Mouse (Mus musculus) layer of hippocampus, postnatal 14 days (tissue): Measurements from ENCODE around the gene Snurf. TPM values are rescaled to one million over a fixed set of nuclear protein-coding genes. Genes with fewer than 3 reads are reported as not detected.

Source experiments
- DNase-seq, 2 experiments: peaks; one replicate each; pipeline ENCODE4 v3.0.0; 2021 to 2022; ENCODE audit warnings: low spot score in 2 of 2, mixed read lengths in 1 of 2
- long read RNA-seq, 2 experiments: library from polyadenylated mRNA; stranded (forward); transcript quantifications; one replicate each; pipeline ENCODE4 v2.0.0; 2021
- total RNA-seq, 2 experiments: library from RNA; stranded (reverse); gene quantifications; 2 replicates each; pipeline ENCODE4 v1.2.3; 2021

The Snurf gene
- total RNA-seq: 1,000 to 10,000 TPM; 2,307 to 2,496 TPM
- long read RNA-seq, experiment 1: 0 reads
- long read RNA-seq, experiment 2: 0 reads

DNA sequence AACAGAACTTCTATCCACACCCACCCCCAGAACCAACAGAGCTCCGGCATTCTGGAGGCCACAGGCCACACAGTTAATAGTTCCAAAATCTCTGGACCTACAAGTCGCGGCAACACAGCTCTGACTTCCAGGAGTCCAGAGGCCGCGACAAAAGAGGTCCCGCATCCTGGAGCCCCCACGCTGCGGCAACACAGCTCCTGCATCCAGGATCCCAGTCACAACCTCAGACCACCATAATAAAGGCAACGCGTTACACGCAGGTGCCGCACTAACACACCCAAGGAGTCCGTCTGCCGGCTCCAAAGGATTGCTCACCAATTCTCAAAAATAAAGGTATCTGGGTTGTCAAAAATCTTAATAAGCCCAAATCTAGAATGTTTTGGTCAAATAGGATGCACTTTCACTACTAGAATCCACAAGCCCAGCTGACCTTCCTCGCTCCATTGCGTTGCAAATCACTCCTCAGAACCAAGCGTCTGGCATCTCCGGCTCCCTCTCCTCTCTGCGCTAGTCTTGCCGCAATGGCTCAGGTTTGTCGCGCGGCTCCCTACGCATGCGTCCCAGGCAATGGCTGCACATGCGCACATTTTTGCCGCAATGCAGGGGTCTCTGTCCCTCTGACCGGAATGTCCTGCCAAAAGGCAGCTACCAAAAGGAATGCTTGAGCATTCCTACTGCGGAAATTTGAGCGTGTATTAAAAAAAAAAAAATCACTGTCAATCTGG, at the start of gene Snurf, which contains the start of gene Gm38393:
Gene Snurf, minus strand, starts transcription at position 444 of the 725 bp plus-strand sequence.
Gene Gm38393, minus strand, starts transcription at position 459 of the 725 bp plus-strand sequence.
- peak; percentile 63 to 84 for DNase-seq

DNA sequence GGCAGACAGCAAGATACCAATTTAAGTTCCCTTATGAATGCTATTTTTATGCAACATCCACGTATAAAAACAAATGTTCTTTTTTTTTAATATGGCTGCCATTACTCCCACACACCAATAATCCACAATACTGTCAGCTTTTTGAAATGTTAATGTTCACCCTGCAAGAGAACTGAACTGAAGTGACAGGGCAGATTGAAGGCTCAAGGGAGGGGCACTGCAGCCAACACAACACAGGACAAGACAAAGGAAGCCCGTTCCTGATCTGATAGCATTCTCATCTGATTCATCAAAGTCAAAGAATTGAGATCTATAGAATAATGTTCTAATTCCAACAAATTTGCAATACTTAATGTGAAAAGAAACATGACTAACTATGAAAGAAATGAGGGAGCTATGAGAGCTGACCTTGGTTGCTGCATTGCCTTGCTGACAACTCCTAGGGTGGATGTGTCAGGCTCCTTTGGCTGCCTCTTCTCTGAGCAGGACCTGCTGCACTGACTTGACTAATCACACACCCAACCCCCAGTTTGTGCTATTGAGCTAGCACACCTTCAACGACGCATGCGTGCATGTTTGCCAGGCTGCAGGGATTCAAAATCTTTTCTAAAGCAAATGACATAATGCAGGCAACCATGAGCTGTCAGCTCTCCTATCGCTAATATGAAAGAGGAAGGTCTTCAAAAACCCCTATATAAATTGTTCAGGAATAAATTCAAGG, 42.8 kb upstream of the Snurf start:
- peak; percentile 49 to 60 for DNase-seq

DNA sequence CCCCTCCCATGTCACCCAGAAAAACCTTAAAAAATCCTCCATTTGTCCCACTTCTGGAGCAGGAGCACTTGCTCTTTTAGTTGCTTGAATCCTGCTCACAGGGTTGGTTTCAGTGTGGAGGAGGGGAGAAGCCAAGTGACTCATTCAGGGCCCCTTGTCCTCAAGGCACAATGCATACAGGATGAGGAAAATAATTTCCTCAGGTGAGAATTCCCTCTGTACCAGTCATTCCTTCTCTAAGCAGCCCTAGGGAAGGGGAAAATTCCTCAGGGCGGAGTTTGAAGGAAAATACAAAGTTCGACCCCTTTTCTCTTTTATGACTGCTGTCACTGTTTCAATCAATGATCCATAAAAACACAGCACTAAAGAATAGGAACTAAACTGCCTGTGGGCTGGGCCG, 8.3 kb upstream of the Snurf start:
- DNase-seq: no peak

DNA sequence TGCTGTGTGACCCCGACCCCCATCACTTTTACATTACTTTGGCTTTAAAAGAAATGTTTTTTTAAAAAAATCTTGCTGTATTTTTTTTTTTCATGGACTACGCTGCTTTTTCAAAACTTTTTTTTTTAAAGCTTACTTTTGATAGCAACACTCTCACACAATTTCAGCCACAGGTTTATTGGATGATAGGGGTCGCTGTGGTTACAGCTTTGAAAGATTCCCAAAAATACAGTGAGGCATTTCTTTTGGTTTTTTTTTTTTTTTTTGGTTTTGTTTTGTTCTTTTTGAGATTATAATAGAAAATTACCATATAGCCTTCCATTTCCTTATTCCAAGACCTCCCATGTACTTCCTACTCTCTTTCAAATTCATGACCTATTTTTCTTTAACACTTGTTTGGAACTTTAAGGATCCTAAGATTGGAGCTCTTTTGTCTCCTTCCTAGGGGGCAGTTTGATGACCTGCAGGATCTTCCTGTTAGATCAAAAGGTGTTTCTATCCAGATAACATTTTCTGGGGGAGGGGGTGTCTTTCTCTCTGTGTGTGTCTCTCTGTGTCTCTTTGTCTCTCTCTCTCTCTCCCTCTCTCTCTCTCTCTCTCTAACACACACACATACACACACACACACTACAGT, 3.0 kb upstream of the Snurf start:
- DNase-seq: no peak

DNA sequence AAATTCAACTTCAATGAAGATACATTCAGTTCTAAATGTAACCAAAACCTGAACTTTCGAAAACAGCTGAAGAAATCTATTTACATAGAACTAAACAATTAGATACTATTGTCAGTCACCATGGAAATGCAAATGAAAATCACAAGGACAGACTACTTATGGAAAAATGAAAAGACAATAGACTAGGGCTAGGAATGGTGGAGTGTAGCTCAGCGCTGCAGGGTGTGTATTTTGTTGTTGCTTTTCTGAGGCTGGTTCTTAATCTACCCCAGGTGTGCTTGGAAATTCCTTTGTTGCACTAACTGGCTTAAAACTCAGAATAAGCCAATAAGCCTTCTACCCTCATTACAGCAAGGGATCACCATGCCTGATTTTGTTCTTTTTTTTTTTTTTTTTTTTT, 1.4 kb upstream of the Snurf start:
- no peak for DNase-seq

DNA sequence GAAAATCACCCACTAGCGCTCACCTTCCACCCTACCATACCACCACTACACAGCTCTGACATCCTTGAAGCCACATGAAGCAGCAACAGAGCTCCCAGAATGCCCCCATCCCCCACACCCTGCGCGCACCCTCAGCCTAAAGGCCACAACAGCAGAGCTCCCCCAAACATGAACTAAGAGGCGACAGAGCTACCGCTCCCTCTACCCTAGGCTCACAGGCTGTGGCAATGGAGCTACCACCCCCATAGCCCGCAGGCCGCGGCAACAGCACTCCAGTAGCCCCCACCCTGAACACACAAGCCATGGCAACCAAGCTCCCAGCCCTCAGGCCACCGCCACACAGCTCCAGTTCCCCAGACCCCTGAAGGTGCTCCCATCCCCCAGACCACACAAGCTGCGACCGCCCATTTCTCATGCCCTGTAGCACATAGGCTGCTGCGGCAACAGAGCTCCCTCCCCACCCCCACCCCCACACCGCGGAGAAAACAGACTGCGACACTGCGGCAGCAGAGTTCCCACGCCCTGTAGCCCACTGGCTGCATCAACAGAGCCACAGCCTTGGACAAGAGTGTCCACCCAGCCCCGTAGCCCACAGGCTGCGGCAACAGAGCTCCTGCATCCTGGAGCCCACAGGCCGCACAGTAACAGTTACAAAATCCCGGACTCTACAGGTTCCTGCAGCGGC, 786 bp downstream of the Snurf start:
- DNase-seq: peak; percentile 27 to 50

DNA sequence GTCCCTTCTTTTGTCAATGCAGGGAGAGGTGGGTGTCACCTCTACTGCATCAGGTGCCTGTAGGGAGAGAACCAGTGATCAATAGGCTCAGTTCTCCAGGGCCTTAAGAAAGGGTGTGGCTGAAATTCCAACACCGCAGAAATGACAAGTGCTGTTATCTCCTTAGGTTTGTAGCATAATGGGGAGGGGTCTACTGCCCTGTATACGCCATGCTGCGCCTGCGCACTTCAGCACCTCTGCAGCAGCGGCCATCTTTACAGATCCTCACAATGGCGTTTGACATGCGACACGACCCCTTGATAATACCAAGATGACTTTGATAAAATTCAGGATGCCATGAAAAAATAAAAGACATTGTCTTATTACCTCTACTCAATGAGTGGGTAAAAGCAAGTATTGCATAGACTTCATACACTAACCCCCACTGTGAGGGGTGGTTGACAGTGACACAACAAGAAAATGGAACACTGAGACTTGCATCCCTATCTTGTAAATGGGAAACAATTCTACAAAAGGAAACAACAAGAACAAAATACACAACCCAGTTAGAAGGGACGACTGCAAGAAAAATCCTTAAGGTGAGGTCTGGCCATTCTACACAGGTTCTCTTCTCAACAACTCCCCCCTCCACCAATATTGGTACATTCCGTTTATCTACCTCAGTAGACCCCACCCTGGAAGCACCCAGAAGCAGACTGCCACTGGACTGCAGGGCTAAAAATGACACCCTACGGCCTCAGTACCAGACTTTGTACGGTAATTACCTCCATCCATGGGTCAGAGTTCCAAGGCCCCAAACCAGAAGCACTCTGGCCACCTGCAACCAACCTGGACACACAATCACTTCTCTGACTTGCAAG, 1.6 kb downstream of the Snurf start:
- peak; percentile 24 to 58 for DNase-seq

DNA sequence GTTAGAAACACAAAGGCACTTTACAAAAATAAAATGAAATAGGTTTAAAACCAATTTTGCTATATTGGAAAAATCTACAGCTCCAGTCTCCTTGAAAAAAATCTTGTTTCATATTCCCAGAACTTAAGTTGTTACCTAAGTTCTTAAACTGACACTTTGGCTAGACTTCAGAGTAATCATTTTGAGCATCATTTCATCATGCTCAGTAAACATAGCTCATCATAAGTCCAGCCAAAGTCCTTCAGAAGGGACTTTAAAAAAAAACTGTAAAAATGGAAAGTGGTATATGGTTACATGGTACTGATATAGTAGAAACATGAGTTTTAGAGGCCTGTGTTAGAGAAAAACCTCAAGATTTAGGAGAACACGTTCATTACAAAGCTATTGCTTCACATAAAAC, 26.2 kb downstream of the Snurf start:
- DNase-seq: no peak

Other genes starting within 250 kb of the Snurf start
- gene Gm38393, start within 50 bp of the Snurf start, total RNA-seq: 10 to 100 TPM; 58.4 to 80.0 TPM
- 100 to 1,000 TPM; 899 to 936 TPM for gene Snrpn, start 135.2 kb upstream of the Snurf start, total RNA-seq